Mouse (Mus musculus) cerebellum, postnatal 36 days (tissue): ENCODE data around the gene Stat3.

ENCODE experiments used
- DNase-seq, 2 experiments: peaks; one replicate each; pipeline ENCODE4 v3.0.0; 2021 to 2022; ENCODE audit warnings: mixed read lengths in 2 of 2

Stat3 gene

GRCm38 (mm10) chr11:100888348-100888820 lies 51.0 kb downstream of the Stat3 start:
- DNase-seq, result no peak

GRCm38 (mm10) chr11:100887764-100888163 lies 51.6 kb downstream of the Stat3 start:
- DNase-seq, result no peak

- DNase-seq, result no peak
Observed at GRCm38 (mm10) chr11:100887236-100887635, 52.1 kb downstream of the Stat3 start.

DNA sequence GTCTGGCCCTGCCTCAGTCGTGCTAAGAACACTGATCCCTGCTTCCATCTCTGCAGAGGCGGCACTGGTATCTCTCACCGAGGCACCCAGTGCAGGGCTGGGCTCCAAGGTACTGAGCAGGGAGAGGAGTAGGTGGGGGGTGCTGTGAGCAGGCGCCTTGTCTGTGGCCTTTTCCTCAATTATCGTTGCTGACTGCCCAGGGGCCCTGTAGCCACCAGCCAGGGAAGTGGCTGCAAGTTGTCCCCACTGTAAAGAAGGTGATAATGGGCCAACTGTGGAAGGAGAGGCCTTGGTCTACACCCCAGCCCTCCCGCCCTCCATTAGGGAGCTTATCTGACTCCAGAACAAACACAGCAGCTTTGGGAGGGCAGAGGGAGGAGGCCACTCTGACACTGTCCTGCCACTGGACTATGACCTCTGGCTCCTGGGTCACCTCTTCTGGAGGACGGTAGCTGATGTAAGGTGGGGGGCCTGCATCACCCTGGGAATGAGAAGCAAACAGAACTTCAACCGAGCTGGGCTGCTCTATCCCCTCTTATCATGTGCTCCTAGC lies 53.1 kb downstream of the Stat3 start:
- no peak for DNase-seq

DNA sequence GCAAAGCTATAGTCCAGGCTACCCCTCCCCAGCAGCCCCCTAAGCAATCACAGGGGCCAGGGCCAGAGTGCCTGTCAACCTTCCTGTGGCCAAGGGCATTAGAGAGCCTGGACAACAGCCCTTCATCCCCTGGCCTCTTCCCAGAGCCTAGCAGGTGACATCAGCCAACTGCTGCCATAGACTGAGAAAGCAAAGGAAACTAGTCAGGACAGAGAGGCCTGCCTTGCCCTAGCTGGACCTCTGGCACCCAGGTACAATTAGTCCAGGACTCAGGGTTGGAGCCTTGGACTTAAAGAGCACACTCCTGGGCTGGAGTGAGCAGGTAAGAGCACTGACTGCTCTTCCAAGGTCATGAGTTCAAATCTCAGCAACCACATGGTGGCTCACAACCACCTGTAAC lies 53.9 kb downstream of the Stat3 start:
- no peak for DNase-seq

DNA sequence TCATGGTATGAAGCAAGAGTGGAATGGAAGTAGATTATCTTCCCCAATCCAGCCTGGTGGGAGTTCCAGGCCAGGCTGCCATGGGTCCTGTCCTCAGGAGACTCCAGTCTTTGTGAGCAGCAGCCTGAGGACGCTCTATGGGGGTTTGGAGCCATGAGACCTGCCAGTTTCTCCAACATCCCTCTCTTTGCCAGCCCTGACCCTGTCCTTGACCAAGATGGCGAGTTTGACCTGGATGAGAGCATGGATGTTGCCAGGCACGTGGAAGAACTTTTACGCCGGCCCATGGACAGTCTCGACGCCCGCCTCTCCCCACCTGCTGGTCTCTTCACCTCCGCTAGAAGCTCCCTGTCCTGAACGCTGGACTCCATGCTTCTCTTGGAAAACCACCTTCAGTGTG lies 55.7 kb downstream of the Stat3 start:
- DNase-seq, result no peak

GRCm38 (mm10) chr11:100879321-100880078 lies 59.8 kb downstream of the Stat3 start:
- no peak for DNase-seq

- DNase-seq, result no peak
Observed at GRCm38 (mm10) chr11:100875761-100876160, 63.6 kb downstream of the Stat3 start.

DNA sequence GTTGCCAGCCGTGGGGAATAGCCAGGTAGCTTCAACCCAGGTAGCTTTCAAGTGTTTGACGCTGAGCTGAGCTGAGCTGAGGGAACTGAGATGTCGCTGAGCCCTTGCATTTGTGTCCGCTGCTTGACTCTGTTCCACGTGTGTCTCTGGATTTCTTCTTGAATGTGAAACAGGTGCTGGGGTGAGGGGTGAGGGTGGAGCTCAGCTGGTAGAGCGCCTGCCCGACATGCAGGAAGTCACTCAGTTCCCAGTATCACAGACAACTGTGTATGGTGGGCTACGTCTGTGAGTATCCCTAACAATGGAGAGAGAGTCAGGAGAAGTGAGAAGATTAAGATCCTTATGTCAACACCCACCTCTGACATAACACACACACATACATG lies 68.4 kb downstream of the Stat3 start:
- no peak for DNase-seq

GRCm38 (mm10) chr11:100870256-100870967 lies 68.9 kb downstream of the Stat3 start:
- no peak for DNase-seq

- DNase-seq, result no peak
Observed at GRCm38 (mm10) chr11:100865618-100866017, 73.7 kb downstream of the Stat3 start.

DNA sequence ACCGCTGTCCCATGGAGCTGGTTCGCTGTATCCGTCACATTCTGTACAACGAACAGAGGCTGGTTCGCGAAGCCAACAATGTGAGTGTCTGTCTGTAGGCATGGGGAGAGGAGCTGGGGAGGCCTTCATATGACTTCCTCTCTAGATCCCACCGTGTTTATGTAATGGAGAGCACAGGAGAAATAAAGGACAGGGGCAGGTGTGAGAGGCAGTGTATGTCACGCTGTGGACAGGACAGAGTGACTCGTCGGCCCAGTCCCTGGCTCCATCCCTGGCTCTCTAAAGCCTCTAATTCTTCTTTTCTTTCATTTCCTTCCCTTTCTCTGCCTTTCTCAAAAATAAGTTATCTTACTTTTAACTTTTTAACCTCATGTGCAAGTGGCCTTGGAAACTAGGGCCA lies 76.2 kb downstream of the Stat3 start:
- no peak for DNase-seq

DNA sequence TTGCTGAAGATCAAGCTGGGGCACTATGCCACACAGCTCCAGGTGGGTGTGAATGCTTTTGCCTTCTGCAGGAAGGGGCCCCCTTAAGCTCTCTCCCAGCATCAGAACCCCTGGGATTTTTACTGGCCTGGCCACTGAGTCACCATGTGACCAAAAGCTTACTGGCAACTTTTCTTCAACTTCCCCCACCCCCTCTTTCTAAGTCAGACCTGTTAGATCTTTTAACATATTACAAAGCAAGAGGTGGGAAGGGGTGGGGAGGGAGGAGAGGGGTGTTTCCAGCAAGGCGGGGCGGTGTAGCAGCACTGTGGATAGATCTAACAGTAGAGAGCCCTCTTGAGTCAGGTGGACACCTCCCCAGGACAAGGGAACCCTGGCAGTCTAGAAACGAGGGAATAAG lies 77.5 kb downstream of the Stat3 start:
- no peak for DNase-seq

DNA sequence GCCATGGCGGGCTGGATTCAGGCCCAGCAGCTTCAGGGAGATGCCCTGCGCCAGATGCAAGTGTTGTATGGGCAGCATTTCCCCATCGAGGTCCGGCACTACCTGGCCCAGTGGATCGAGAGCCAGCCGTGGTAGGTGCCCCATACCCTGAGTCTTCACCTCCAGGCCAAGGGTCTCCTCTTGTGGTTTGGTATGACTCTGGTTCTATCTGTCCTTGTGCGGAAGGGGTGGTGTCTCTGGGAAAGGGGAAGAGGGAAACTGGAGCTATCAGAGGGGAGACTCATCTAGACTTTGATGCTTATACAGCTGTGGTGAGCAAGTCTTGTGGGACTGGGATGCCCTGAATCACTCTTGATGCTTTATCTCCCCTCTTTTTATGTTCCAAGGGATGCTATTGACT lies 78.0 kb downstream of the Stat3 start:
- no peak for DNase-seq

DNA sequence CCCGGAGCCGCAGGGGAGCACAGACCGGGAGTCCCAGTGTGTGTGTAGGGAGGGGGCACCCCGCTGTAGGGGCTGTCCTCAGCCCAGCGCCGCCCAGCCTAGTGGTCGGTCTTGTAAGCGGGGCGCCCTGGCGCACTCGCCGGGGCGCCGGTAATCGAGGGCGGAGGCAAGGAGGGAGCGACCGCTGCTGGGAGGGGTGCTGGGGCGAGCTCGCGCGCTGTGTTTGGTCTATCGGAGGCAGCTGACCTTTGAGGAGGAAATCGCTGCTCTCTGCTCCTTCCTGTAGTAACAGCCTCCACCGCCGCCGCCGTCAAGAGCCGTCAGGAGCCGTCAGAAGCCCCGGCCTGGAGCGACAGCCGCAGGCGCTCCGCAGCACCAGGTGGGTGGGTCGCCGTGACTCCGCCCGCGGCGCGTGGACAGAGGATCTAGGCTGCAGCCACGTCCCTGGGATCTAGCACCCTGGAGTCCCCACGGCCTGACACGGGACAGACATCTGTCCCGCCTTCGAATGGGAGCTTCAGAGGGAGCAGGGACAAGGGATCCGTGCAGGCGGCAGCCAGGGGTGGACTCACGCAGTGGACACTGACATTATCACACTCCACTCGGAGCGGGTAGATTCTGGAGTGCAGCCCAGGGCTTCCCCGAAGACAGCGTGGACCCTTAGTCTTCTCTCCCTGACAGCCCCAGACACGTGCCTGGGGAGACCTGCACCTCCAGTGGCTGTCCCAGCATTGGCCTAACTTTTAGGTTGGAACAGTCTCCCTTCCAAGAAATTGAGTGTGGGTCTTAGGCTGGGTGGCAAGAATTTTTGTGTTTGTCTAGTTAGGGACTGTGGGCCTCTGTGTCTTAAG lies 78.9 kb downstream of the Stat3 start:
- peak in 1 of 2 experiments; percentile 44 for DNase-seq

- no peak for DNase-seq
Observed at GRCm38 (mm10) chr11:100859579-100860075, 79.7 kb downstream of the Stat3 start.

GRCm38 (mm10) chr11:100858935-100859578 lies 80.3 kb downstream of the Stat3 start, which contains the start of gene Stat5a:
TSS of gene Stat5a (plus strand) at chr11:100859351.
- DNase-seq, result no peak

GRCm38 (mm10) chr11:100857960-100858359 lies 81.4 kb downstream of the Stat3 start:
- no peak for DNase-seq

GRCm38 (mm10) chr11:100855178-100855577 lies 84.2 kb downstream of the Stat3 start:
- DNase-seq, result no peak

- DNase-seq, result no peak
Observed at GRCm38 (mm10) chr11:100854268-100854667, 85.1 kb downstream of the Stat3 start.

GRCm38 (mm10) chr11:100853018-100853417 lies 86.3 kb downstream of the Stat3 start:
- no peak for DNase-seq

GRCm38 (mm10) chr11:100852088-100852487 lies 87.3 kb downstream of the Stat3 start:
- DNase-seq, result no peak
